Mouse (Mus musculus): ENCODE results near the gene 1700067P10Rik. TPM values are rescaled to one million over a fixed set of nuclear protein-coding genes. Genes with fewer than 3 reads are reported as not detected.

Gene 1700067P10Rik
- polyA plus RNA-seq, 1 experiment, result not detected

DNA sequence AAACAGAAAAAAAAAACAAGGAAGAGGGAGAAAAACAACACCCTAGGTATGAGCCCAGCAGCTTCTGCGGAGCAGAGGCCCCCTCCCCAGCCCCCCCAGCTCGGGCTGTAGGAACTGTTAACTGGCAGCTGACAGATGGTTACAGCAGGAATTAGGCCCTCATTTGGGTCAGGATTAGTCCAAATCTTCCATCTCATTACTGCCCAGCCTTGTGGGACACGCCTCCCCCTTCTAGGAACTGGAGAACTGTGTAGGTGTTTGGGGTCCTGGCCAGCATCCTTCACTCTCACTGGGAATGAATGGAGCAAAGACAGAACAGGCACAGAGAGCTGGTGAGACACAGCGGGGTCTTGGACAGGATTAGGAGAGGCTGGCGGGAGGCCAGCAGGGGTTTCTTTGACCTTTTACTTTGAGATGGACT, 24.0 kb upstream of the 1700067P10Rik start:
- Histone ChIP-seq H3K79me2 (ENCODE audit: control insufficient read depth, insufficient read depth) (no peaks in the 10 kb centered on the region), H3K79me3 (ENCODE audit: low read depth) (no peaks in the 10 kb centered on the region), H3K27me3 (ENCODE audit: control insufficient read depth, insufficient read depth, insufficient read length) (peaks cover 25% of the 10 kb centered on the region), H3K4me3 (ENCODE audit: insufficient read depth, poor library complexity, severe bottlenecking) (no peak overlapping the region), H3K36me3 (ENCODE audit: control insufficient read depth, insufficient read depth) (no peaks in the 10 kb centered on the region), H3ac (ENCODE audit: control insufficient read depth, insufficient read length, low read depth) (no peak overlapping the region)
- TF ChIP-seq MAX (IDR thresholded peaks at IDR 0.05) (no peak), MYOD1 (IDR thresholded peaks at IDR 0.05; ENCODE audit: control insufficient read depth, insufficient read length, low read depth) (no peak), USF1 (IDR thresholded peaks at IDR 0.05; ENCODE audit: low read depth) (no peak), CEBPB (IDR thresholded peaks at IDR 0.05; ENCODE audit: low read depth) (no peak), FOSL1 (IDR thresholded peaks at IDR 0.05; ENCODE audit: insufficient read depth, low read length, poor library complexity, severe bottlenecking) (no peak), MYOG (IDR thresholded peaks at IDR 0.05; ENCODE audit: control insufficient read depth, extremely low read depth, insufficient read length) (no peak), CTCF (IDR thresholded peaks at IDR 0.05; ENCODE audit: control insufficient read depth, insufficient read depth, insufficient read length) (no peak)

DNA sequence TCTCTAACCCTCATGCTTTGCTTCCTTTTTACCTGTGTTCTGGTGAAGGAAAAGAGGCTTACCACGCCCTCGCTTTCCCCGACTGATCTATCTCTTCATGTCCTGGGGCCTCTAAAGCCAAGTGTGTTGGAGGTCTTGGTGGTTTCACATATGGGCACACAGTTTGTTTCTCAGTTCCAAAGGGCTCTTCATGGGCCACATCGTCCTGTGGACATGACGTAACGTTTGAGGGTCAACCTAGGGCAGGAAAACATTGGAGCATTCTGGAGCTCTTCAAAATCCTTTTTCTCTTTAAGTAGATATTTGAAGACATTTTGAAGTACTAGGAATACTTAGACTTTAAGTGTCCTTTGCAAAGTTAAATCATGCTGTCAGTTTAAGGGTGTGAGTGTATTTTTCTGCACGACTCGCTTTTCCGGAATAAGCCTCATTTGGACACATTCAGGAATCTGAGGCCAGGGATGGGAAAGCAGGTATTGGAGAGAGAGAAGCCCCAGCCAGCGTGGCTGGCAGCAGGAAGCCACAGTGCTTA, 22.0 kb upstream of the 1700067P10Rik start:
- no peak overlapping the region for H3ac ChIP-seq (ENCODE audit: control insufficient read depth, insufficient read length, low read depth)
- H3K79me2 ChIP-seq (ENCODE audit: control insufficient read depth, insufficient read depth), result no peaks in the 10 kb centered on the region
- H3K79me3 ChIP-seq (ENCODE audit: low read depth), result no peaks in the 10 kb centered on the region
- no peaks in the 10 kb centered on the region for H3K36me3 ChIP-seq (ENCODE audit: control insufficient read depth, insufficient read depth)
- peaks cover 25% of the 10 kb centered on the region for H3K27me3 ChIP-seq (ENCODE audit: control insufficient read depth, insufficient read depth, insufficient read length)
- TF ChIP-seq MYOG (IDR thresholded peaks at IDR 0.05; ENCODE audit: control insufficient read depth, extremely low read depth, insufficient read length) (no peak), FOSL1 (IDR thresholded peaks at IDR 0.05; ENCODE audit: insufficient read depth, low read length, poor library complexity, severe bottlenecking) (no peak), MYOD1 (IDR thresholded peaks at IDR 0.05; ENCODE audit: control insufficient read depth, insufficient read length, low read depth) (no peak), USF1 (IDR thresholded peaks at IDR 0.05; ENCODE audit: low read depth) (no peak), CEBPB (IDR thresholded peaks at IDR 0.05; ENCODE audit: low read depth) (no peak), MAX (IDR thresholded peaks at IDR 0.05) (no peak), CTCF (IDR thresholded peaks at IDR 0.05; ENCODE audit: control insufficient read depth, insufficient read depth, insufficient read length) (no peak)
- H3K4me3 ChIP-seq (ENCODE audit: insufficient read depth, poor library complexity, severe bottlenecking), result no peak overlapping the region

GRCm38 (mm10) chr17:48067729-48068128, 21.4 kb upstream of the 1700067P10Rik start:
- no peak for TF ChIP-seq MAX (IDR thresholded peaks at IDR 0.05)
- no peak for TF ChIP-seq CEBPB (IDR thresholded peaks at IDR 0.05; ENCODE audit: low read depth)
- TF ChIP-seq CTCF (IDR thresholded peaks at IDR 0.05; ENCODE audit: control insufficient read depth, insufficient read depth, insufficient read length), result no peak
- TF ChIP-seq MYOG (IDR thresholded peaks at IDR 0.05; ENCODE audit: control insufficient read depth, extremely low read depth, insufficient read length), result no peak
- no peak for TF ChIP-seq USF1 (IDR thresholded peaks at IDR 0.05; ENCODE audit: low read depth)
- no peak for TF ChIP-seq MYOD1 (IDR thresholded peaks at IDR 0.05; ENCODE audit: control insufficient read depth, insufficient read length, low read depth)
- TF ChIP-seq FOSL1 (IDR thresholded peaks at IDR 0.05; ENCODE audit: insufficient read depth, low read length, poor library complexity, severe bottlenecking), result no peak
- Histone ChIP-seq H3K27me3 (ENCODE audit: control insufficient read depth, insufficient read depth, insufficient read length) (peaks cover 22% of the 10 kb centered on the region), H3ac (ENCODE audit: control insufficient read depth, insufficient read length, low read depth) (no peak overlapping the region)

GRCm38 (mm10) chr17:48080626-48081025, 8.5 kb upstream of the 1700067P10Rik start:
- Histone ChIP-seq H3ac (ENCODE audit: control insufficient read depth, insufficient read length, low read depth) (no peak overlapping the region), H3K4me3 (ENCODE audit: insufficient read depth, poor library complexity, severe bottlenecking) (no peak overlapping the region), H3K27me3 (ENCODE audit: control insufficient read depth, insufficient read depth, insufficient read length) (peaks cover 5% of the 10 kb centered on the region), H3K79me2 (ENCODE audit: control insufficient read depth, insufficient read depth) (no peaks in the 10 kb centered on the region), H3K36me3 (ENCODE audit: control insufficient read depth, insufficient read depth) (no peaks in the 10 kb centered on the region), H3K79me3 (ENCODE audit: low read depth) (no peaks in the 10 kb centered on the region)
- TF ChIP-seq FOSL1 (IDR thresholded peaks at IDR 0.05; ENCODE audit: insufficient read depth, low read length, poor library complexity, severe bottlenecking), result no peak

More at GRCm38 (mm10) chr17:48067729-48068128, 21.4 kb upstream of the 1700067P10Rik start:
- H3K79me3 ChIP-seq (ENCODE audit: low read depth), result no peaks in the 10 kb centered on the region
- H3K4me3 ChIP-seq (ENCODE audit: insufficient read depth, poor library complexity, severe bottlenecking), result no peak overlapping the region
- H3K79me2 ChIP-seq (ENCODE audit: control insufficient read depth, insufficient read depth), result no peaks in the 10 kb centered on the region
- H3K36me3 ChIP-seq (ENCODE audit: control insufficient read depth, insufficient read depth), result no peaks in the 10 kb centered on the region

DNA sequence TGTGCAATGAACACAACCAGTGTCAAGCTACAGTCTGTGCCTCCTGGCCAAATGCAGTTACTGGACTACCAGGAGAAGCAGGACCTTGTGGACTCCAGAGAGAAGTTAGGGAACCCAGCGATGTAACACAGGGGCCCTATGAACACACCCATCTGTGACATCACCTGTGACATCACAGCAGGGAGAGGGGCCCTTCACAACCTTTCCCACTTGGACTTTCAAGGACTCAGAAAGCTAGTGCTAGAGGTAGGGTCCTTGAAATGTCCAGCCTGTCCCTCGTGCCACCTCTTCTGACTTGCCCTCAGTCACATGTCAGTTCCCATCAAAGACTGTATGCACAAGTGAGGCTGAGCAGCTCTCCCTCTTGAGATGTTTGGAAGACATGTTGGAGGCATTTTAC, 327 bp downstream of the 1700067P10Rik start:
- TF ChIP-seq MAX (IDR thresholded peaks at IDR 0.05), result no peak
- TF ChIP-seq MYOG (IDR thresholded peaks at IDR 0.05; ENCODE audit: control insufficient read depth, extremely low read depth, insufficient read length), result no peak
- no peak for TF ChIP-seq MYOD1 (IDR thresholded peaks at IDR 0.05; ENCODE audit: control insufficient read depth, insufficient read length, low read depth)
- no peak for TF ChIP-seq FOSL1 (IDR thresholded peaks at IDR 0.05; ENCODE audit: insufficient read depth, low read length, poor library complexity, severe bottlenecking)
- no peak for TF ChIP-seq USF1 (IDR thresholded peaks at IDR 0.05; ENCODE audit: low read depth)
- no peak for TF ChIP-seq CEBPB (IDR thresholded peaks at IDR 0.05; ENCODE audit: low read depth)
- TF ChIP-seq CTCF (IDR thresholded peaks at IDR 0.05; ENCODE audit: control insufficient read depth, insufficient read depth, insufficient read length), result no peak

GRCm38 (mm10) chr17:48090305-48090704, 1.2 kb downstream of the 1700067P10Rik start:
- Histone ChIP-seq H3K27me3 (ENCODE audit: control insufficient read depth, insufficient read depth, insufficient read length) (peaks cover 13% of the 10 kb centered on the region), H3K4me3 (ENCODE audit: insufficient read depth, poor library complexity, severe bottlenecking) (no peak overlapping the region), H3K79me2 (ENCODE audit: control insufficient read depth, insufficient read depth) (no peaks in the 10 kb centered on the region), H3ac (ENCODE audit: control insufficient read depth, insufficient read length, low read depth) (no peak overlapping the region), H3K36me3 (ENCODE audit: control insufficient read depth, insufficient read depth) (no peaks in the 10 kb centered on the region), H3K79me3 (ENCODE audit: low read depth) (no peaks in the 10 kb centered on the region)
- TF ChIP-seq FOSL1 (IDR thresholded peaks at IDR 0.05; ENCODE audit: insufficient read depth, low read length, poor library complexity, severe bottlenecking) (no peak), MYOD1 (IDR thresholded peaks at IDR 0.05; ENCODE audit: control insufficient read depth, insufficient read length, low read depth) (no peak), CTCF (IDR thresholded peaks at IDR 0.05; ENCODE audit: control insufficient read depth, insufficient read depth, insufficient read length) (no peak), MYOG (IDR thresholded peaks at IDR 0.05; ENCODE audit: control insufficient read depth, extremely low read depth, insufficient read length) (no peak), USF1 (IDR thresholded peaks at IDR 0.05; ENCODE audit: low read depth) (no peak), MAX (IDR thresholded peaks at IDR 0.05) (no peak), CEBPB (IDR thresholded peaks at IDR 0.05; ENCODE audit: low read depth) (no peak)

More for the DNA sequence above, 327 bp downstream of the 1700067P10Rik start:
- Histone ChIP-seq H3K27me3 (ENCODE audit: control insufficient read depth, insufficient read depth, insufficient read length) (peaks cover 5% of the 10 kb centered on the region), H3K79me2 (ENCODE audit: control insufficient read depth, insufficient read depth) (no peaks in the 10 kb centered on the region), H3ac (ENCODE audit: control insufficient read depth, insufficient read length, low read depth) (no peak overlapping the region), H3K4me3 (ENCODE audit: insufficient read depth, poor library complexity, severe bottlenecking) (no peak overlapping the region), H3K79me3 (ENCODE audit: low read depth) (no peaks in the 10 kb centered on the region), H3K36me3 (ENCODE audit: control insufficient read depth, insufficient read depth) (no peaks in the 10 kb centered on the region)
